Mouse (Mus musculus): Measurements from ENCODE around the gene Stk10. TPM values are rescaled to one million over a fixed set of nuclear protein-coding genes. Genes with fewer than 3 reads are reported as not detected.
A peak's percentile ranks its signal among the peaks of the same experiment; 100 is the strongest.

Gene Stk10
- polyA plus RNA-seq, 1 experiment, result 13.5 TPM

DNA sequence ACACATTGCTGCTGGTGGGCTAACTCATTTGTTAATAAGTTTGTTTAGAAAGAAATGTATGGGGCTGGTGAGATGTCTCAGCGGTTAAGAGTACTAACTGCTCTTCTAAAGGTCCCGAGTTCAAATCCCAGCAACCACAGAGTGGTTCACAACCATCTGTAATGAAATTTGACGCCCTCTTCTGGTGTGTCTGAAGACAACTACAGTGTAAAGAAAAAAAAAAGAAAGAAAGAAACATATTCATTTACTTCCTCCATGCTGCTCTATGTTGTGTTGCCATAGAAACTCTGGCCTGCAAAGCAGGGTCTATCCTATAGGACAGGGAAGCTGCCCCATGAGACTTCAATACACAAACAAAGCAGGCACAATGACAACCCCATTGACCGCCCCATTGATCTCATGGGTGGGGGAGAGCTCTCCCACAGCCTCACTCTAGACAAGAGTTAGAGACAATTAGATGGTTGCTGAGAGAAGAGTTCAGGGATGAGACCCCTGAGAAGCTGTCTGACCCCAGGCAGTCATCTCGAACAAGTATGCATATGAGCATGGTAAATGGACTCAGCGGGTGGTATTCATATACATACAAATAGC is 86.9 kb downstream of the Stk10 start:
- 83% methylated on average over 6 of the region's 6 CpGs for WGBS
- no peak for DNase-seq (ENCODE audit: low read depth, low spot score)

DNA sequence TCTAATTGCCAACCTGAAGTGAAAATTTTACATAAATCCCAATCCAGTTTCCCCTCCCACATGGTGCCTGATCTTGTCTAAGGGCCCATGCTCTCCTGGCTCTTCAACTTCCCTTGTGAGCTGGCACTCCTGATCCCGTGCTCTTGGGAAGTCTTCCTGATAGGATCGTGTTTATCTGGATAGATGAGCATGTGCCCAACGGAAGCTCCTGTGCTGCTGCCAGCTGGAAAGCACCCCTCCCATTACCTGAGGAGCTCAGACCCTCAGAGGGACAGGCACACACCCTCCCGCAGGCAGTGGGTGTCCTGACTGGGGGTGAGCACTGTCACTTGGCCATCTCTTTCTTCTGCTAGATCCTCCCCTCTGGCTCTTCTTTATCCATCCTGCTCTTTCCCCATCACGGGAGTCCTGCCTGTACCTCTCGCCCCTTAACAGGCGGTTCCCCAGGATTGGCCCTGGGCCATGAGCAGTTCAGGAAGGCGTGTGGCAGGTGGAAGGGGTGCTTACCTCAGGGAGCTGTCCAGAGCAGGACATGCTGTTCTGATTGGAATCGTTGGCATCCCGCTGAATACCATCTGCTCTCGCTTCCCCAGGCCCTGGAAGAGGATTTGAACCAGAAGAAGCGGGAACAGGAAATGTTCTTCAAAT is 88.8 kb downstream of the Stk10 start:
- DNase-seq (ENCODE audit: low read depth, low spot score), result no peak
- 41% methylated on average over 12 of the region's 12 CpGs for WGBS

DNA sequence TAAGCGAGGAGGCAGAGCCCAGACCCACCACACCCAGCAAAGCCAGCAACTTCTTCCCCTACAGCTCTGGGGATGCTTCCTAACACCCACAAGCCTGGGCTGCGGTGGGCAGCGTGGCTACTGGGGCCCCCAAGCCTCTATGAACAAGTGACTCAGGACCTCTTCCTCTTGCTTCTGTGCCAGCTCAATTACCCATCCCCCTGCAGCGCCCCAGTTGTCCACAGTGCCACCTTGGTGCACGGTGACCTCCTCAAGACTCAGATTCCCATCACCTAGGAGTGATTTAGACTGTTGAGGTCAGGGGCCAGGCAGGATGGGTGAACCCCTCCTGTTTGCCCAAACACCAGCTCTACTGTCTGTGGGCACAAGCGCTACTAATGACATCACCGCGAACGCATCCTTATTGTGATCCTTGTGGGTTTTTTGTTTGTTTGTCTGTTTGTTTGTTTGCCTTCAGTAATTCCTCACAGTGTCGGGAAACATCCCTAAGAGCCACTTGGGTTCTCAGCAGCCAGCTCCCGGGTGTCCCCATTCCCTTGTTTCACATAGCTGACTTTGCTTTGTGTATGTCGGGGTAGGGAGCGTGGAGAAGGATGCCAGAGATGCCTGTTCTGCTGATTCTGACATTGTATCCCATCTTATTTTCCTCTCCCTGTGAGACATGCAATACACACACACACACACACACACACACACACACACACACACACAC is 89.5 kb downstream of the Stk10 start:
- WGBS, result 82% methylated on average over 13 of the region's 13 CpGs
- no peak for DNase-seq (ENCODE audit: low read depth, low spot score)

DNA sequence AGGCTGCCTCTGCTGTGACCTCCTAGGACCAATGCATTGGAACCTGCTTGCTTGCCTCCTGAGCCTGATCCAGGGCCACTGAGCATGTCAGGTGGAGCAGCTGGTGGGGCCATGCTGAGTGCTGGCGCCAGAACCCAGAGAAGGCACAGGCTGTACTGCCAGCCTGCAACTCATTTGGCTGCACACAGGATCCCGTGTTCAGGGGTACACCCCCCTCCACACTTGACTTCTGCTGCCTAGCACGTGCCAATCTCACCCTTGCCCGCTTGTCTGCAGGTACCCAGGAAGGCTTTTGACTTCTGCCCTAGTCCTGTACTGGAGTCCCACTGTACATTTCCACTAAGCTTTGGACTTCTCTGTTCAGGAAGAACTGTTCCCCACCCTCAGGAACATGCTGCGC is 90.1 kb downstream of the Stk10 start:
- 87% methylated on average over 5 of the region's 5 CpGs for WGBS
- no peak for DNase-seq (ENCODE audit: low read depth, low spot score)

DNA sequence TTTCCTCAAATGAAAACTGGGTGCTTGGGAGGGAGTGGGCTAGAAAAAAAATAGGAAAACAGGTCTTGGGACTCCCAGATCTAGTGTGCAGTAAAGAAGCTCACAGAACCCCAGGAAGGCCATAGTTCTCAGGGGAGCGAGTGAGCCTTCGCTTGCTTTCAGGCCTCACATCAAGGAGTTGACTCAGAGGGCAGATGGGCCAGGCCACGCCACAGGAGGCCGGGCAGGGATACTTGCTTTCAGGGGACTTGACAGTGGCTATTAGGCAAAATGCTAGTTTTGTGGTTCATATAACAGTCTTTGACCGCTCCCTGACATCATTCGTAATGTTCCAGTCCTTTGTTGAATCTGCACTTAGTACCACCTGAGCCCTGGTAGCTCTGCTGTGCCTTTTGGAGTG is 90.8 kb downstream of the Stk10 start:
- WGBS, result 96% methylated on average over 6 of the region's 6 CpGs
- no peak for DNase-seq (ENCODE audit: low read depth, low spot score)

DNA sequence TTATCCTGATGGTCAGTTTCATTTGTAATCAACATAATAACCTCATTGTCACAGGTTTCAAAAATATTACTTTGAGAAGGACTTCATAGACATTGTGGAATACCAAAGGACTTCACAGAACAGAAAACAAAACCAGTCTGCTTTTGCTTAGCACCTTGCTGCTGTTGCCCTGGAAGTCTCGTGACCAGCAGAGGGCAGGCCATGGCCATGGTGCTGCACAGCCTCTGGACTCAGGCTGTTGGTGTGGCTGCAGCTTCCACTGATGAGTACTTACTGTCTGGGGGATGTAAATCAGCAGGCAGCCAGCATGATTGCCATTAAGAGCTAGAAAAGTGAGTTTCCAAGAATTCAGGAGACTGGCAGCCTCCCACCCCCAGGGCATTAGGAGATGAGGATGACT is 92.6 kb downstream of the Stk10 start:
- whole genome bisulfite sequencing, result 21% methylated on average over 1 of the region's 1 CpGs

DNA sequence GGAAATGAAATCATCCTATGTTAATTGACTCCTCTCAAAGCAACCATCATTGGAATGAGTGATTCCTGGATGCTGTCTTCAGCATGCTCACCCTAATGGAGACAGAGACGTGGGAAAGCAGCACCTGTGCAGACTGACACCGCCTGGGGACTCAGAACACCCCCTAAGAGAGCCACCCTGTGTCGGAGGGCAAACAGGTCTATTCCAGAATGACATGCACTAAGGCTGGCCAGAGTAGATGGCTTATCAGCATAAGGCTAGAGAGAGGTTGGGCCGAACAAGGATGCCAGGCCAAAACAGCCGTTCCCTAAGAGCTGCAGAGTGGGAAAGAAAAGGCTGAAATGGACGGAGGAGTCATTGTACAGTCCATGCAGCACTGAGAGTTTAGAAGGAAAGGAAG is 93.0 kb downstream of the Stk10 start:
- 84% methylated on average over 6 of the region's 6 CpGs for WGBS
- no peak for DNase-seq (ENCODE audit: low read depth, low spot score)

More for the DNA sequence above, 92.6 kb downstream of the Stk10 start:
- no peak for DNase-seq (ENCODE audit: low read depth, low spot score)

DNA sequence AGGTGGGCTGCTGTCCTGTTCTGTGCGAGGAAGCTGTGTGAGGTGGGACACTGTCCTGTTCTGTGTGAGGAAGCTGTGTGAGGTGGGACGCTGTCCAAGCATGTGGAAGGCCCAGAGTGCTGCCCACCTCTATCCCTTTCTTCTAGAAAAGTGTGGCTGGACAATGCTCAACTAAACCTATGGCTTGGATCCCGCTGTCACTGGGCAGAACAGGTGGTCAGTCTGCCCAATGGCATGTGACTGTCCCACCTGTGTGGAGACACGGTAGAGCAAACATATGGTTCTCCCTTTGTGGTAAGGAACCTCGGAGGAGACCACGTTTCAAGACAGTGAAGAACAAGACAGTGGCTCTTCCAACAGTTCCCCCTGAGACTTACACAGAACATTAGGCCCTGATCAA is 94.8 kb downstream of the Stk10 start:
- DNase-seq (ENCODE audit: low read depth, low spot score), result no peak
- 80% methylated on average over 6 of the region's 6 CpGs for WGBS

DNA sequence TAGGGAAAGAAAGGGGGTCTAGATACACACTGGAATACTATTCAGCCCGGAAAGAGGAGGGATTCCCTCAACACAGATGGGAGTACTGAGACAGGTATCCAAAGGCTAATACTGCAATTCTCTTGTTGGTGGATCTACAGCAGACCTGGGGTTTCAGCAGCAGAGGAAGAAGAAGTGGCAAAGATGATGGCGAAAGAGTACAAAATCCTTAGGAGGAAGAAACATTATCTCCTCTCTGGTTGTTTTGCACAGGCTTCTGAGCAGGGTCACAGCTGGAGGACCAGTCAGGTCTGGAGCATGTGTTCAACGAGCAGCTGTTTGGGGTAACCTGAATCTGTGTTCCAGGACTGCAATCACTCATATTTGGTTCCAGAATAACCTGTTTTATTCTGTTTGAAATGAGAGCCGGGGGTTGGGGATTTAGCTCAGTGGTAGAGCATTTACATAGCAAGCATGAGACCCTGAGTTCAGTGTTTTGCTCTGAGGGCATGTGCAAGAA is 96.7 kb downstream of the Stk10 start:
- 69% methylated on average over 4 of the region's 4 CpGs for WGBS
- DNase-seq (ENCODE audit: low read depth, low spot score), result no peak

DNA sequence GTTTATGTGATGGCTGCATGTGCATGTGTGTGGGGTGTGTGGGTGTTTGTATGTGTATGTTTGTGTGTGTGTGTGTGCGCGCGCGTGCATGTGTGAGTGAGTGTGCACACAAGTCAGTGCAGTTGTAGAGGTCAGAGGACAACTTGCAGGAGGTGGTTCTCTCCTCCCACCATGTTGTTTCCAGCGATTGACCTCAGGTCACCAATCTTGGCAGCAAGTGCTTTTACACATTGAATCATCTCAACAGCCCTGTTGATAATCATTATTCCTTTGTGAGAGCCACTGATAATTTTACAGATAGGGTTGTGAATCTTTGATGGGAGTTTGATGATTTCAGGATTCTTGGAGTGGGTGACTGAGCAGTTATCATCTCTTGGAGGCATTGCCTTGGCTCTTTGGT is 99.6 kb downstream of the Stk10 start:
- no peak for DNase-seq (ENCODE audit: low read depth, low spot score)

DNA sequence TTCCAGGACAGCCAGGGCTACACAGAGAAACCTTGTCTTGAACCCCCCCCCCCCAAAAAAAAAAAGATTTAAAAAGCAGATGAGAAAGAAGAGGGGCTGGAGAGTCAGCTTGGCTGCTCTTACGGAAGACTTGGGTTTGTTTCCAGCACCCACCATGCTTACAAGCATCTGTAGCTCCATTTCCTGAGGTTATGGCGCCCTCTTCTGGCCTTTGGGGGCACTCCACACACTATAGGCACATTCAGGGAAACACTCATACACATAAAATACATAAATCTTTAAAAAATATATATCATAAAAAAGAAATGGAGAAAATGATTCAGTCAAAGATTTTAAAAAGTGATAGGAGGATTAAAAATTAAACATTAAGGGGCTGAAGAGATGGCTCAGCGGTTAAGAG is 100.4 kb downstream of the Stk10 start:
- DNase-seq (ENCODE audit: low read depth, low spot score), result no peak
- WGBS, result 68% methylated on average over 3 of the region's 3 CpGs

More for the DNA sequence above, 99.6 kb downstream of the Stk10 start:
- 93% methylated on average over 5 of the region's 5 CpGs for WGBS

DNA sequence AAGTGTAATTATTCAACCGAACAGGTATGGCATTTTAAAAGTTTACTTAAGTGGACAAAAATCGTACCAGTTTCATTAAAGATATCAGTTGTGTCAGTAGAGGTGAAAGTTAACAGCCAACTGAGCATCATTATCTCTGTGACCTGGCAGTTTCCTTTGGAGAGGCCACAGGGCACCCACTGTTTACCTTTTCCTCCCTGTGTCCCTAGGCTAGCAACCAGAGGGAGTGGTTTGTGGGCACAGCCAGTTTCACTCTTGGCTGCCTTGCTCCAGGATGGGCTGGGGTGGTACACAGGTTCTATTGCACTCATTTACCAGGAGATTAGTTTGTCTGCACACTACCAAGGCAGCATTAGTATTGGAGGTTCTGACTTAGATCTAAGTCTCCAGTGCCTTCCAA is 101.0 kb downstream of the Stk10 start:
- no peak for DNase-seq (ENCODE audit: low read depth, low spot score)
- 40% methylated on average over 2 of the region's 2 CpGs for WGBS

DNA sequence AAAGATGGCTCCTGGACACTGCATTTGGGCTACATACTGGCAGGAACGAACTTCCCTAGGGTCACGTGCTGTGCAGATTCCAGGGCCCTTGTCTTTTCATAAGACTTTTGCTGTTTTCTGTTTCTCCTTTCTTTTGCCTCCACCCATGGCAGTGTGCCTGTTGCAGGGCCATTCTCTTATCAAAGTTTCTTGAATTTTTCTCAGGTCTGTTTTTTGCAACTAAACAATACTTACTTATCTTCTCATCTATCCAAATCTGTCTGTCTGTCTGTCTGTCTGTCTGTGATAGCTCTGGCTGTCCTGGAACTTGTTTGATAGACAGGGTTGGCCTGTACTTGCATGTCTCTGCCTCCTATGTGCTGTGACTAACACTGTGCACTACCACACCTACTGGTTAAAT is 101.7 kb downstream of the Stk10 start:
- WGBS, result 52% methylated on average over 2 of the region's 2 CpGs
- DNase-seq (ENCODE audit: low read depth, low spot score), result no peak

DNA sequence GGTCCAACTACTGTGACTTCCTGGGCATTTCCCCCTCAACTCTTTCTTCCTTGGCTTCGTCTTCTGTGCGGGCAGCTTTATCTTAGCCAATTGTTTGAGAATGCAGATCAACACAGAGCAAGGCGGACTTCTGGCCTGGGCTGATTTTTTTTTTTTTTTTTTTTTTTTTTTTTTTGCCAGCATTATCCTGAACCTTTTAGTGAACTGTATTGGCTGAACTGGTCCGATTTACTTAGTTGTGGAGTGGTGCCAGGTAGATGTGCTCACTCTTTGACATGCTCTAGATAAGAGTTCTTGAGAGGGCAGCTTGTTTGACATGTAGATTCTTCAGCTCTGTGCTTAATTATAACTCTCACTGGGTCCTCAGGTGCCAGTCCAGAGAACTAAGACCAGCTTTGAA is 103.2 kb downstream of the Stk10 start:
- no peak for DNase-seq (ENCODE audit: low read depth, low spot score)
- WGBS, result 75% methylated on average over 4 of the region's 4 CpGs

DNA sequence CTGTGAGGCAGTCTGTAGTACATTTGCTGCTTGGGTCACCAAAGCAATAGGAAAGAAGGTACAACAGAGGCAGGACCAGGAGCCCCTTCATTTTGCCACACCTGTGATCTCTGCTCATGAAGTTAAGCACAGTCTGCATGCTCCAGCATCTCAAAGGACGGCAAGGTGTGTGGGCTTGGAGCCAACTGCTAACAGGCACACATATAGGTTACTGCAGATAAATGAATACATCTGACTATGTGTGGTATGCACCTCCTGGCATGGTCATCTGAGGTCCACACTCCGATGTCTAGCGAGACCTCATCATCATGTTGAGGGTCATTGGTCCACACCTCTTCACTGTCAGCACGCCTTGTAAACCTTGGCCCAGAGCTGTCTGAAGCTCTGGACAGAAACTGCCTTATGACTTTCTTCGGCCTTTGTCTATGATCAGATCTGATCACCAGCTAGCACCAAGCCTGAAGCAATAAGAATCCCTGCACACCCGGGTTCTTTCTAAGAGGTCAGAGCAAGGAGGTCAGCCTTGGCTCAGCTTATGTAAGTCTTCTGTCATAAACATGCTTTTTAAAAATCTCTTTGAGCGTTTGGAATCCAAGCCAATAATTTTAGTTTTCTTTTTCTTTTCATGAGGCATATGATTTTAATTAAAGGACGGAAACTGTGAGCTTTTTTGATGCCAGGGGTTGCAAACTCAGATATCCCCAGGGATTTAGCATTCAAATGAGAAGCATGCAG is 105.6 kb downstream of the Stk10 start:
- WGBS, result 84% methylated on average over 8 of the region's 8 CpGs
- no peak for DNase-seq (ENCODE audit: low read depth, low spot score)

DNA sequence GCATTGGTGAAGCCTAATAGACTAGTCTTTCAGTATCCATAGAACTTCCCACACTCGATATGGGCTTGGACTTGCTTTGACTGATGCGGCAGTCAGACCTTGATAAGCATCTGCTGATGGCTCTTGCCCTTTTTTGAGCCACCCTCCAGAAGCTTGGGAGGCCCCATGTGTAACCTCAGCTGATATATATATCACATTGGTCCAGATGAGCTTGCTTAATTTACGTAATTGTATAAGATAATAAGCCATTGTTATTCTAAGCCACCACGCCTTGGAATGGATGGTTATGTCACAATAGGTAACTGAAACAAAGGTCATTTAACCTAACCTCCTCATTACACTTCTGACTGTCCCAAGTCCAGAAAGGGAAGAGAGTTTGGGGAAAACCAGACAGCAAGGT is 107.5 kb downstream of the Stk10 start:
- WGBS, result 60% methylated on average over 4 of the region's 4 CpGs
- no peak for DNase-seq (ENCODE audit: low read depth, low spot score)

DNA sequence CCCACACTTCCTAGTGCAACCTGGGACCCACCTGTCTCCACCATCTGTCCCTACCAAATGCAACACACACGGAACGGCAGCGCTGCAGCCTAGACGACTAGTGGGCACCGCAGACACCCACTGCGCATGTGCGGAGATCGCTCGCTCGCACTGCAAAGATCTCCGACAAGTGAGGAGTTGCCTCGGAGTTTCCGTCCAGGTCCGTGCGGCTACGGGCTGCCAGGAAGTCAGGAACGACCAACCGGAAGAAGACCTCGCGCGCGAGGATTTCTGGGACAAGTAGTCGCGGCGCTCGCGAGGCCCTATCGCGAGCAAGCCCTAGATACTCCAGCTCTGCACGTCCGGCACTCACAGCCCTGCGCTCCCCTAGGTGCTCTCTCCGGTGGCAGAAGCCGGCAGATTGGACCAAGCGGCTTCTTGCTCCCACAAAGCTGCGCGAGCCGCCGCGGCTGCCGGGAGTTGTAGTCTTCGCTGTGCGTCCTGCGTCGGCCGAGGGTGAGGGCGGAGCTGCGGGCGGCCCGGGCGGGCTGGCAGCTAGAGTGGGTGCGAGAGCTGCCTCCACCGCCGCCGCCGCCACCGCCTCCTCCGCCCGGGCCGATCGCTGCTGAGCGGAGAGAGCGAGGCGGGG is 109.3 kb downstream of the Stk10 start, which contains the start of gene Fbxw11:
Gene Fbxw11, plus strand, starts transcription at position 476 of the 628 bp plus-strand sequence.
- under 1% methylated on average over 62 of the region's 64 CpGs for whole genome bisulfite sequencing
- DNase-seq (ENCODE audit: low read depth, low spot score), result peak; percentile 83

DNA sequence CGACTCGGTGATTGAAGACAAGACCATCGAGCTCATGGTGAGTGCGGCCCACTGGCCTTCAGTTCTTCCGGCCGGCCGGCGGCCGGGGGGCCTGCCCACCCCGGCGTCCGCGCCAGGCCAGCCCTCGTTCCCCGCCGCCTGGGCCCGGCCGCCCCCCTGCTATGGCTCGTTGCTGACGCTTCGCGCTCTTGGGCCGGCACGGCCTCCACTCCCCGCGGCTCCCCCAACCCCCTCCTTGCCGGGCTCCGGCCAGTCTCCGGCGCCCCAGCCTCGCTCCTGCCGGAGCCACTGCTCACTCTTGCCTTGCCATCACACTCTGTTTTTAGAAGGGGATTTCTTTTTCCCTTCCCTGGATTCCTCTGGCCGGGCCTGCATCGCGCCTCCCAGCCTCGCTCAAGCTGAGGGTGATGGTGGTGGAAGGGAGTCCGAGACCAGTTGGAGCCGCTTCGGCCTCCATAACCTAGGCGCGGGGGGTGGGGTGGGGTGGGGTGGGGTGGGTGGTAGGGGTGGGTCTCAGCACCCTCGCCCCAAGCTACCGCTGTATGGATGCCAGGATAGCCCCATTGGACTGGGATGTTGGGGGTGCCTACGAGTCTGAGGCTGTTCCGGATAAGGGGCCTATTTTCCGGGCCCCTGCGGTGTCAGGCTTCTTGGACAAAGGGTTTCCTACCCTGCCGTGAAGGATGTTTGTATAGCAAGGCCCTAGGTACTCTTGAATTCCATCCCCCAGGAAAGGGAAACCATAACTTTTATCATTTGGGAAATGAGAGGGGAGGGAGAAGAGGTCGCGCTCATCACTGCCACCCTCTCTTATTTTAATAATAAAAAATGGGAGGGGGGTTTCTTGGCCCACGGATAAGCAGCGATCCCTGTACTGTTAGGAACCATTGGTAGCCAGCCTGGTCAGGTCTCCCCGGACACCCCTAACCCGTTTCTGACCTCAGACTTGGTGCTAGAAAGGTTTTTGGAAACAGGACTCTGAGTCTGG is 110.1 kb downstream of the Stk10 start:
- under 1% methylated on average over 54 of the region's 54 CpGs for WGBS
- DNase-seq (ENCODE audit: low read depth, low spot score), result no peak

DNA sequence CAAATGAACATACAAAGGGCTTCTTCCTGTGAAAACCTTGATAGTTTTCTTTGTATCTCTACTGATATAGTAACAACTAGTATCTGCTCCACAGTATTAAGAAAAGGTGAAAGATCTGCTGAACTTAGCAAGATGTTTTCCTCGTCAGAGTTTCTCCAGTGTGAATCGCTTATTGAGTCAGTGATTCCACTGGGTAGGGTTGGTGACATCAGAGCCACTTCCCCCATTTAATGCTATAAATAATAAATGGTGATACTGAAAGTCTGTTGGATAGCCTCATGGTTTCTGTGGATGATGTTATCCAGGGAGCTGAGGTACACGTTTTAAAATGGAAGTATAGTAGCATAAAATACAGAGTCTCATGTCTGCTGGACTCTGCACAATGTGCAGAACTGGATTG is 110.9 kb downstream of the Stk10 start:
- 1% methylated on average over 3 of the region's 3 CpGs for WGBS
- DNase-seq (ENCODE audit: low read depth, low spot score), result no peak

Measured in large intestine, adult 2 months (tissue).